Mouse (Mus musculus): Measurements from ENCODE around the gene Lrrc37a. TPM values are rescaled to one million over a fixed set of nuclear protein-coding genes. Genes with fewer than 3 reads are reported as not detected.

Gene Lrrc37a
- total RNA-seq, 1 experiment: not detected

GRCm38 (mm10) chr11:103413516-103413915, 90.9 kb downstream of the Lrrc37a start:
- DNase-seq (ENCODE audit: low read depth, low spot score): no peak
- no peak overlapping the region for H3K9ac ChIP-seq (ENCODE audit: insufficient read depth, low read depth, low read length, poor library complexity, severe bottlenecking)
- TF ChIP-seq ZC3H11A (IDR thresholded peaks at IDR 0.05; ENCODE audit: borderline replicate concordance, low read depth, low read length): no peak
- TF ChIP-seq MAFK (IDR thresholded peaks at IDR 0.05; ENCODE audit: insufficient read depth, low read depth, low read length): no peak
- TF ChIP-seq ZNF384 (IDR thresholded peaks at IDR 0.05; ENCODE audit: low read depth, low read length): no peak
- no peak for TF ChIP-seq HCFC1 (IDR thresholded peaks at IDR 0.05; ENCODE audit: borderline replicate concordance, insufficient read depth, low read length)
- TF ChIP-seq CHD2 (IDR thresholded peaks at IDR 0.05; ENCODE audit: low read depth, low read length): no peak

GRCm38 (mm10) chr11:103412950-103413423, 91.4 kb downstream of the Lrrc37a start:
- no peaks in the 10 kb centered on the region; the same call in 1 of the 2 replicates for H3K36me3 ChIP-seq (ENCODE audit: control insufficient read depth, insufficient read depth, low read length, poor library complexity, severe bottlenecking)
- peak; percentile 69 for DNase-seq (ENCODE audit: low read depth, low spot score)
- peak overlapping the region; percentile 68 for H3K27ac ChIP-seq (ENCODE audit: insufficient read depth, low read depth, low read length, poor library complexity, severe bottlenecking)
- TF ChIP-seq CHD2 (IDR thresholded peaks at IDR 0.05; ENCODE audit: low read depth, low read length): no peak
- no peak for TF ChIP-seq ZC3H11A (IDR thresholded peaks at IDR 0.05; ENCODE audit: borderline replicate concordance, low read depth, low read length)
- TF ChIP-seq ZNF384 (IDR thresholded peaks at IDR 0.05; ENCODE audit: low read depth, low read length): no peak
- no peak for TF ChIP-seq MAFK (IDR thresholded peaks at IDR 0.05; ENCODE audit: insufficient read depth, low read depth, low read length)
- no peak for TF ChIP-seq HCFC1 (IDR thresholded peaks at IDR 0.05; ENCODE audit: borderline replicate concordance, insufficient read depth, low read length)
- H3K9me3 ChIP-seq (ENCODE audit: control insufficient read depth, insufficient read depth, low read depth, low read length): no peaks in the 10 kb centered on the region
- H3K4me1 ChIP-seq (ENCODE audit: control insufficient read depth in 2 of 2, insufficient read depth in 2 of 2, low read length in 2 of 2, poor library complexity in 1 of 2): peaks cover 6 to 16% of the 10 kb centered on the region in 2 experiments; a peak in 3 of 4 replicates
- in situ Hi-C loops (cut with MboI; ENCODE audit: low sequenced_read_pairs in 2 of 2, unreplicated experiment in 2 of 2): no loop called here
- peak overlapping the region; percentile 67; the same call in 1 of the 2 replicates for H3K9ac ChIP-seq (ENCODE audit: insufficient read depth, low read depth, low read length, poor library complexity, severe bottlenecking)
- H3K4me3 ChIP-seq (ENCODE audit: insufficient read depth in 1 of 2, low read depth in 1 of 2, low read length in 2 of 2, poor library complexity in 1 of 2, severe bottlenecking in 1 of 2): peak overlapping the region; percentile 67 to 87

More at GRCm38 (mm10) chr11:103413516-103413915, 90.9 kb downstream of the Lrrc37a start:
- peaks cover 6 to 13% of the 10 kb centered on the region in 2 experiments; a peak in 2 of 4 replicates for H3K4me1 ChIP-seq (ENCODE audit: control insufficient read depth in 2 of 2, insufficient read depth in 2 of 2, low read length in 2 of 2, poor library complexity in 1 of 2)
- peak overlapping the region in 1 of 2 experiments; percentile 87; a peak in 2 of 4 replicates for H3K4me3 ChIP-seq (ENCODE audit: insufficient read depth in 1 of 2, low read depth in 1 of 2, low read length in 2 of 2, poor library complexity in 1 of 2, severe bottlenecking in 1 of 2)
- no peaks in the 10 kb centered on the region; the same call in 1 of the 2 replicates for H3K36me3 ChIP-seq (ENCODE audit: control insufficient read depth, insufficient read depth, low read length, poor library complexity, severe bottlenecking)
- in situ Hi-C loops (cut with MboI; ENCODE audit: low sequenced_read_pairs in 2 of 2, unreplicated experiment in 2 of 2): no loop called here
- no peak overlapping the region for H3K27ac ChIP-seq (ENCODE audit: insufficient read depth, low read depth, low read length, poor library complexity, severe bottlenecking)
- no peaks in the 10 kb centered on the region for H3K9me3 ChIP-seq (ENCODE audit: control insufficient read depth, insufficient read depth, low read depth, low read length)

GRCm38 (mm10) chr11:103411981-103412949, 92.1 kb downstream of the Lrrc37a start, which contains the start of gene Plekhm1:
TSS of gene Plekhm1 (minus strand) at chr11:103412687.
- DNase-seq (ENCODE audit: low read depth, low spot score): peak; percentile 96
- H3K4me3 ChIP-seq (ENCODE audit: insufficient read depth in 1 of 2, low read depth in 1 of 2, low read length in 2 of 2, poor library complexity in 1 of 2, severe bottlenecking in 1 of 2): peak within 1 kb of the TSS; percentile 80 to 87
- TF ChIP-seq MAFK (IDR thresholded peaks at IDR 0.05; ENCODE audit: insufficient read depth, low read depth, low read length) (no peak), CHD2 (IDR thresholded peaks at IDR 0.05; ENCODE audit: low read depth, low read length) (no peak), HCFC1 (IDR thresholded peaks at IDR 0.05; ENCODE audit: borderline replicate concordance, insufficient read depth, low read length) (no peak), ZNF384 (IDR thresholded peaks at IDR 0.05; ENCODE audit: low read depth, low read length) (no peak), ZC3H11A (IDR thresholded peaks at IDR 0.05; ENCODE audit: borderline replicate concordance, low read depth, low read length) (no peak)
- no peaks in the 10 kb centered on the region for H3K9me3 ChIP-seq (ENCODE audit: control insufficient read depth, insufficient read depth, low read depth, low read length)
- H3K4me1 ChIP-seq (ENCODE audit: control insufficient read depth in 2 of 2, insufficient read depth in 2 of 2, low read length in 2 of 2, poor library complexity in 1 of 2): peaks cover 10 to 16% of the 10 kb centered on the region in 2 experiments
- H3K9ac ChIP-seq (ENCODE audit: insufficient read depth, low read depth, low read length, poor library complexity, severe bottlenecking): peak within 1 kb of the TSS; percentile 85
- in situ Hi-C loops (cut with MboI; ENCODE audit: low sequenced_read_pairs in 2 of 2, unreplicated experiment in 2 of 2): no loop called here
- no peaks in the 10 kb centered on the region; the same call in 1 of the 2 replicates for H3K36me3 ChIP-seq (ENCODE audit: control insufficient read depth, insufficient read depth, low read length, poor library complexity, severe bottlenecking)
- H3K27ac ChIP-seq (ENCODE audit: insufficient read depth, low read depth, low read length, poor library complexity, severe bottlenecking): peak within 1 kb of the TSS; percentile 68

GRCm38 (mm10) chr11:103411301-103411700, 93.1 kb downstream of the Lrrc37a start:
- Histone ChIP-seq H3K36me3 (ENCODE audit: control insufficient read depth, insufficient read depth, low read length, poor library complexity, severe bottlenecking) (no peaks in the 10 kb centered on the region; the same call in 1 of the 2 replicates), H3K9ac (ENCODE audit: insufficient read depth, low read depth, low read length, poor library complexity, severe bottlenecking) (no peak overlapping the region), H3K4me1 (ENCODE audit: control insufficient read depth in 2 of 2, insufficient read depth in 2 of 2, low read length in 2 of 2, poor library complexity in 1 of 2) (peaks cover 10 to 16% of the 10 kb centered on the region in 2 experiments), H3K9me3 (ENCODE audit: control insufficient read depth, insufficient read depth, low read depth, low read length) (no peaks in the 10 kb centered on the region), H3K27ac (ENCODE audit: insufficient read depth, low read depth, low read length, poor library complexity, severe bottlenecking) (no peak overlapping the region), H3K4me3 (ENCODE audit: insufficient read depth in 1 of 2, low read depth in 1 of 2, low read length in 2 of 2, poor library complexity in 1 of 2, severe bottlenecking in 1 of 2) (peak overlapping the region in 1 of 2 experiments; percentile 87; a peak in 2 of 4 replicates)
- TF ChIP-seq ZNF384 (IDR thresholded peaks at IDR 0.05; ENCODE audit: low read depth, low read length) (no peak), ZC3H11A (IDR thresholded peaks at IDR 0.05; ENCODE audit: borderline replicate concordance, low read depth, low read length) (no peak), HCFC1 (IDR thresholded peaks at IDR 0.05; ENCODE audit: borderline replicate concordance, insufficient read depth, low read length) (no peak), MAFK (IDR thresholded peaks at IDR 0.05; ENCODE audit: insufficient read depth, low read depth, low read length) (no peak), CHD2 (IDR thresholded peaks at IDR 0.05; ENCODE audit: low read depth, low read length) (no peak)
- DNase-seq (ENCODE audit: low read depth, low spot score): no peak
- in situ Hi-C loops (cut with MboI; ENCODE audit: low sequenced_read_pairs in 2 of 2, unreplicated experiment in 2 of 2): no loop called here
